ENCODE assay signal across 8 mouse cellular contexts in the genomic region with DNA sequence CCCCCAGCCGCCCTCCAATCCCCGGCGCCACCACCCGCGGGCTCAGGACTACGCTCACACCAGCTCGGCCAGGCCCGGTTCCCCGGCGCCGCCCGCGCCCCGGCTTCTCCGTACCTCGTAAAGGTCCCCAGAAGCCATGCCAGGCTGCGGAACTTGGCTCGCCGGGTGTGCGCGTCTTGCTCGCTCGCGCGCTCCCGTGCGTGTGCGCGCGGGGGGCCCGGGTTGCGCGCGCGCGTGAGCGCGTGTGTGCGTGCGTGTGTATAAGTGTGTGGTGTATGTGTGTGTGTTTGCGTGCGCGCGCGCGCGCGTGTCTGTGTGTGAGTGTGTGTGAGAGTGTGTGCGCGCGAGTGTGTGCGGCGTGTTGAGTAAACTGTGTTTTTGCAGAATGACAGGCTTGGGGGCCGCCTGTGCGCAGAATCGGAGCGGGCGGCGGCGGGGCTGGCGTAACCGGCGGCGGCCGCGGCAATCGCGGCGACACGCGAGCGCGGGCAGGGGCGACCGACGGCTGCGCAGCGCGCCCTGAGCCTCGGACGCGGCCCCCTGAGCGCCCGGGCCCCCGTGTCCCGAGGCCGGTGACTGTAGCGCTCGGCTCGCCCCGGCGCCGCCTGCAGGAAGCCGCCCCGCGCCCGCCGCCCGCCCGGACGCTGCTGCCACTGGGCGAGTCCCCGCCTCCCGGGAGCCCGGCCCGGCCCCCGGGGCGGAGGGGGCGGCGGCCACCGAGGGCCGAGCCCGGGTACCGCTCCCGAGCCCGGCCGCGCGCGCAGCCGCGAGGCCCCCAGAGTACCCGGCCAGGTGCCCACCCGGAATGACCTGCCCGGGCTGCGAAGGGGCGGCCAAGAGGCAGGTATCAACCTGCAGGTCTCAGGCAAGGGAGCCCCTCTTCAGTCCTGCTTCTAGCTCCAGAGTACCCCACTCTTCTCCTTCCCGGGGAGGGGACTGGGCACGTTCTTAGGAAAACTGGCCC. TPM values are rescaled to one million over a fixed set of nuclear protein-coding genes. Genes with fewer than 3 reads are reported as not detected.
A peak's percentile ranks its signal among the peaks of the same experiment; 100 is the strongest.
DNase-seq lines count a peak whose midpoint lies in the region; ATAC-seq lines count a peak whose summit lies in the region.

Gene Cdyl2 (minus strand): TSS at position 308 of the 964 bp plus-strand sequence.

- intact Hi-C loops in gastrocnemius, postnatal 14 days (cut with DNase I; ENCODE audit: low total_unique reads) = no loop called here

- peak; percentile 83 for DNase-seq in gastrocnemius, postnatal 14 days
- peak; percentile 83 for DNase-seq in induced T-regulatory cell, adult 2 months (ENCODE audit: low read depth)
- DNase-seq in left cerebral cortex, adult 8-10 months (ENCODE audit: low spot score in 2 of 2) = peak; percentile 80 to 88
- DNase-seq in right cerebral cortex, adult 18-20 months = peak; percentile 81
- peak; percentile 73 for DNase-seq in urinary bladder, postnatal 14 days (ENCODE audit: low spot score)

- ATAC-seq in activated CD4-positive, CD25-positive, alpha-beta regulatory T cell, adult 4 months = peak; percentile 70
- ATAC-seq in common myeloid progenitor, adult 5-6 weeks (replicated peaks; ENCODE audit: low read depth, poor library complexity, severe bottlenecking) = peak; percentile 50
- ATAC-seq in megakaryocyte, adult 5-6 weeks (ENCODE audit: poor library complexity, severe bottlenecking) = peak; percentile 72

RNA-seq across cellular contexts. Expression of gene Cdyl2, which starts in this region (rescaled TPM):
- 10 to 100 TPM; 12.0 to 14.9 TPM for polyA plus RNA-seq in activated CD4-positive, CD25-positive, alpha-beta regulatory T cell, adult 4 months (2017; shearing (Covaris generic))
- total RNA-seq in common myeloid progenitor, adult 5-6 weeks (2017) = 1.7 and 6.9 TPM in 2 replicates
- total RNA-seq in gastrocnemius, postnatal 14 days (2021) = 1 to 10 TPM; 4.0 to 4.7 TPM
- 10 to 100 TPM; 13.9 to 16.7 (median 15.5) TPM for total RNA-seq in left cerebral cortex, adult 8-10 months (2022)
- total RNA-seq in megakaryocyte, adult 5-6 weeks (2015) = 3.7 and 3.8 TPM in 2 replicates
- 7.8 and 11.2 TPM in 2 replicates for total RNA-seq in megakaryocyte, adult 5-6 weeks (2017)

Comparison
In these comparisons a context has a peak if more than half of its experiments do, and no peak if none do; other contexts are left out.
1. Peak in every context shown above with its lines: DNase-seq and ATAC-seq.